Mouse (Mus musculus) forebrain, embryonic 11.5 days (tissue): Measurements from ENCODE around the gene Ankrd44. TPM values are rescaled to one million over a fixed set of nuclear protein-coding genes. Genes with fewer than 3 reads are reported as not detected.

Experiments
- ATAC-seq: fragments of 200-750 bp; cut with Nextera tagmentation; replicated peaks from 2 replicates; pipeline ENCODE4 v1.8.0; 2017; ENCODE audit warnings: moderate TSS enrichment; ENCODE audit not compliant: low FRiP score
- DNase-seq: peaks from one replicate; pipeline ENCODE4 v3.0.0-alpha.2; 2017; ENCODE audit warnings: low spot score
- H3K27ac ChIP-seq: fragments of 300-500 bp; sonication (generic); 2 replicates; pipeline ENCODE4 v1.5.1; 2014; ENCODE audit warnings: low read depth, low read length
- H3K27me3 ChIP-seq: fragments of 300-500 bp; sonication (generic); 2 replicates; pipeline ENCODE4 v1.6.1; 2014; ENCODE audit warnings: mild to moderate bottlenecking, low read length, mixed read lengths; ENCODE audit not compliant: control insufficient read depth, insufficient read depth
- H3K36me3 ChIP-seq: fragments of 300-500 bp; sonication (generic); 2 replicates; pipeline ENCODE4 v1.6.1; 2014; ENCODE audit warnings: mild to moderate bottlenecking, low read length, moderate library complexity, mixed read lengths; ENCODE audit not compliant: control insufficient read depth, insufficient read depth
- H3K4me1 ChIP-seq: fragments of 300-500 bp; sonication (generic); replicated peaks from 2 replicates; pipeline ENCODE4 v1.6.1; 2014; ENCODE audit warnings: low read length, mixed read lengths; ENCODE audit not compliant: control insufficient read depth, insufficient read depth
- H3K4me2 ChIP-seq: fragments of 300-500 bp; sonication (generic); 2 replicates; pipeline ENCODE4 v1.6.1; 2014; ENCODE audit warnings: low read depth, mild to moderate bottlenecking, low read length, moderate library complexity, mixed read lengths; ENCODE audit not compliant: severe bottlenecking
- H3K4me3 ChIP-seq: fragments of 300-500 bp; sonication (generic); 2 replicates; pipeline ENCODE4 v1.5.1; 2014; ENCODE audit warnings: low read depth, low read length
- H3K9ac ChIP-seq: fragments of 300-500 bp; sonication (generic); 2 replicates; pipeline ENCODE4 v1.6.1; 2014; ENCODE audit warnings: low read length
- H3K9me3 ChIP-seq: fragments of 300-500 bp; sonication (generic); 2 replicates; pipeline ENCODE4 v1.6.1; 2016; ENCODE audit warnings: low read length, mixed read lengths; ENCODE audit not compliant: control insufficient read depth
- WGBS: fragments of 180-500 bp; shearing (Covaris S2); extraction: QIAGEN DNeasy Blood & Tissue Kit; methylation state at CpG from one replicate; pipeline ENCODE4 v1.1.7; 2014; 5-methylcytosine and 5-hydroxymethylcytosine counted together
- polyA plus RNA-seq: library from polyadenylated mRNA; unstranded; fragments of >200 nt; fragmentation: Nextera tagmentation; extraction: Ambion mirVana; gene quantifications from 2 replicates; pipeline ENCODE4 v1.2.1, GENCODE M21; 2014

Ankrd44 gene
- polyA plus RNA-seq, 1 experiment from 2014 or later = 19.3 TPM

DNA sequence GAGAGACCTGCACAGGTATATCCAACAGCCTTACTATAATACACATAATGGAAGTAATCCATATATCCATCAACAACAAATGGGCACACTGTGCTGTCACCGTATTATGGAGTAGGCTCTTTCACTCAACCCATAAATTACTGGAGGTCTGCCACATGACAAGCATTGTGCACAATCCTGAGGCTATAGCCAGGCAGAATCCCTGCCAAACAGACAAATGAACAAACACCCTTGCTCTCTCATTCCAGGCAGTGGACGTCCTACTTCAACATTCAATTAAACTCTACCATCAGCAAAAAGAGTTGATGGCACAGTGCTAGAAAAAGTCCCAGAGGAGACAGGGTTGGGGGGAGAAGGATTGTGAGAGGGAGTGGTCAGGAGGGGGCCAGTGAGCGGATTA, 124.9 kb downstream of the Ankrd44 start:
- H3K4me2 ChIP-seq = no peak overlapping the region
- DNase-seq (no peak), ATAC-seq (no peak)
- H3K27me3 ChIP-seq = no peaks in the 10 kb centered on the region
- no peaks in the 10 kb centered on the region for H3K9me3 ChIP-seq
- no peak overlapping the region for H3K9ac ChIP-seq
- no peaks in the 10 kb centered on the region for H3K36me3 ChIP-seq
- H3K27ac ChIP-seq = no peak overlapping the region
- H3K4me3 ChIP-seq = no peak overlapping the region
- H3K4me1 ChIP-seq = no peaks in the 10 kb centered on the region
- 85% methylated on average over 2 of the region's 3 CpGs for WGBS

DNA sequence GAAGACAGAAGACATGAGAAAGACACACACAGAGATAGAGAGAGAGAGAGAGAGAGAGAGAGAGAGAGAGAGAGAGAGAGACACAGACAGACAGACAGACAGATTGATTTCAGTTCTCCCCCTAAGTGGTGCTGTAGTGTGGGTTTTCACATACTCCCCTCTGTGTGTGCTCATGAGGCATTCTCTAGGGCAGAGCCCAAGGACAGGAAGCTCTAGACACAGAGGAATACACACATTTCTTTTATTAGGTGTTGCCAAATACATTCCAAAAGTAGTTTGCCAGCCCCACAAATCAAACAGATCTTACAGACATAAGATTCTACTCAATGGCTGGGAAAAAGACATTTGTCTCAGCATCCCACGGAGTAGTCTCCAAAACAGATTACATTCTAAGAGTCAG, 126.8 kb downstream of the Ankrd44 start:
- WGBS = 65% methylated on average over 1 of the region's 1 CpGs
- H3K9me3 ChIP-seq = no peaks in the 10 kb centered on the region
- no peaks in the 10 kb centered on the region for H3K36me3 ChIP-seq
- no peaks in the 10 kb centered on the region for H3K4me1 ChIP-seq
- no peak overlapping the region for H3K9ac ChIP-seq
- no peak overlapping the region for H3K27ac ChIP-seq
- no peak overlapping the region for H3K4me2 ChIP-seq
- H3K4me3 ChIP-seq = no peak overlapping the region
- no peak for ATAC-seq
- no peak for DNase-seq
- no peaks in the 10 kb centered on the region for H3K27me3 ChIP-seq

DNA sequence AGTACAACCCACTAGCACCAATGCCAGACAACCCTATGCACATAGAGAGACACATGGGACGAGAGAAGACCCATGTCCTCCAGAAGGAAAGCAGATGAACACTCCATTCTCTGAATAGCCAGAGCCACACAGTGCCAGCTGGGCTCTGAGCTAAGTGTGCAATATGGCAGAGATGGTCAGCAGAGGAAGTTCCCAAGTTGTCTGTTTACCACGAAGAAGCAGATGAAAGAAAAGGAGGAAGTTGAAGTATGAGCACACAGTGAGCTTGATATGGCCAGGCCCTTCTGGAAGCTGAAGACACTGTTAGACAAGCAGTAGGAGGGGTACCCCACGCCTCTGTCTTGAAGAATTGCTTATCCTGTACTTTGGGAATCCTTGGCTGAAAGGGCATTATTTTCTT, 127.8 kb downstream of the Ankrd44 start:
- Histone ChIP-seq H3K4me3 (no peak overlapping the region), H3K4me1 (no peaks in the 10 kb centered on the region), H3K36me3 (no peaks in the 10 kb centered on the region), H3K27me3 (no peaks in the 10 kb centered on the region), H3K9me3 (no peaks in the 10 kb centered on the region), H3K4me2 (no peak overlapping the region), H3K27ac (no peak overlapping the region), H3K9ac (no peak overlapping the region)
- ATAC-seq = no peak
- 82% methylated on average over 3 of the region's 3 CpGs for WGBS
- DNase-seq = no peak

DNA sequence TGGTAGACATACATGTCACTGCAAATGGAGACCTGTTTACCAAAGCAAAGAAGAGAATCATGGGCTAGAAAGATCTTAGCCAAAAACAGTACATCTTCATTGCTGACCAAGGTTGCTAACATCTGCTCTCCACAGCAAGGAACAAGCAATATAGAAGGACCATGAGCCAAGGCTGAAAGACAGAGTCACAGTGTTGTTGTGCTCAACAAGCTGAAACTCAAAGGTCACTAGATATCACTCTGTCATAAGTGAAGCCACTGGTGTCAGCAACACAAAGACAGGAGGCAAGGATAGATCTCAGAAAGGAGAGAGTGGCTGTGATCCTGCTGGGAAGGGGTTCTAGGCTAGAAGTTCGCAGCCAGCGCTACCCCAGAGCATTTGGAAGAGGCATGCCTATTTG, 131.5 kb downstream of the Ankrd44 start:
- Histone ChIP-seq H3K4me1 (no peaks in the 10 kb centered on the region), H3K4me2 (no peak overlapping the region), H3K9me3 (no peaks in the 10 kb centered on the region), H3K27ac (no peak overlapping the region), H3K4me3 (no peak overlapping the region), H3K9ac (no peak overlapping the region), H3K27me3 (no peaks in the 10 kb centered on the region), H3K36me3 (no peaks in the 10 kb centered on the region)
- no peak for ATAC-seq
- 98% methylated on average over 2 of the region's 2 CpGs for WGBS
- no peak for DNase-seq

DNA sequence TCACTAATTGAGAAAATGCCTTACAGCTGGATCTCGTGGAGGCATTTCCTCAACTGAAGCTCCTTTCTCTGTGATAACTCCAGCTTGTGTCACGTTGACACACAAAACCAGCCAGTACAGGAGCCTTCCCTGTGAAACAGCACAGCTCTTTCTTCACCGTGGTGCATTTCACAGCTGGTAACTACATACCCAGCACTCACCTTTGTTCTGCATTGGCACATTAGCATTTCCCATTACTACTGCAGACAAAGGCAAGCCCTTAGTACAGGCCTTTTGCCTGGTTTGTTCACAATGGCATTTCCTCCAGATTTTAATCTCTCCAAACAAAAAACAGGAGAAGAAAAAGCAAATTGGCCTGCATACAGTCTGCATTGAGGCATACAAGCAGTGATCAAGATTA, 134.8 kb downstream of the Ankrd44 start:
- Histone ChIP-seq H3K4me3 (no peak overlapping the region), H3K27ac (no peak overlapping the region), H3K4me2 (no peak overlapping the region), H3K9me3 (no peaks in the 10 kb centered on the region), H3K36me3 (no peaks in the 10 kb centered on the region), H3K9ac (no peak overlapping the region), H3K27me3 (no peaks in the 10 kb centered on the region), H3K4me1 (no peaks in the 10 kb centered on the region)
- peak; percentile 95 for ATAC-seq
- 12% methylated on average over 3 of the region's 3 CpGs for WGBS
- no peak for DNase-seq

DNA sequence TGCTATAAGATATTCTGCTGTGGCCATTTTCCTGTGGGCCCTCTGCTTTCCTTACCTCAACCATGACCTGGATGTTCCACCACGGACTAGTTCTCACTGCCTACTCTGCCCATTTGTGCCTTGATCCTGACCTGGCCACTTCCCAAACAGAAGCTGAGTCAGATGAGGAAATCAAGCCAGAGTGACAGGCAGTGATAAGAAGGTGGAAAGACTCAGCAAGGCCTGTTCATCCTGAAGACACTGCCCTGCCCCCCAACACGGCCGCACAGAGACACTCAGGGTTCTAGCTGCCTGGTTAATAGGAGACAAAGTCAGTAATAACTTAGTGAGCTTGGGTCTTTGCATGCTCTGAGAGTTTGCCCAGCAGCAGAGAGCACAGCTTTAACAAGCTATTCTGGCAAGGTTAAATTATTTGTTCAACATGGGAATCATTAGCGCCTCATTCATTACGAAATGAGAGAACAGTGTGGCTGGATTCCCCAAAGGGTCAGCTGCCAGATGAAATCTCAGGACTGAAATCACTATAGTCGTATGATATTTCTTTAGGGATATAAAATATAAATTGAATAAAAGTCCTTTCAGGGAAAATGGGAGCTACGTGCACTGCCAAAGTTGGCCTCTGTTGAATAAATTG, 136.7 kb downstream of the Ankrd44 start:
- 83% methylated on average over 7 of the region's 7 CpGs for WGBS
- no peaks in the 10 kb centered on the region for H3K4me1 ChIP-seq
- H3K27me3 ChIP-seq = no peaks in the 10 kb centered on the region
- DNase-seq = no peak
- no peak overlapping the region for H3K4me2 ChIP-seq
- no peak for ATAC-seq
- H3K27ac ChIP-seq = no peak overlapping the region
- no peak overlapping the region for H3K4me3 ChIP-seq
- H3K9ac ChIP-seq = no peak overlapping the region
- no peaks in the 10 kb centered on the region for H3K9me3 ChIP-seq
- no peaks in the 10 kb centered on the region for H3K36me3 ChIP-seq

DNA sequence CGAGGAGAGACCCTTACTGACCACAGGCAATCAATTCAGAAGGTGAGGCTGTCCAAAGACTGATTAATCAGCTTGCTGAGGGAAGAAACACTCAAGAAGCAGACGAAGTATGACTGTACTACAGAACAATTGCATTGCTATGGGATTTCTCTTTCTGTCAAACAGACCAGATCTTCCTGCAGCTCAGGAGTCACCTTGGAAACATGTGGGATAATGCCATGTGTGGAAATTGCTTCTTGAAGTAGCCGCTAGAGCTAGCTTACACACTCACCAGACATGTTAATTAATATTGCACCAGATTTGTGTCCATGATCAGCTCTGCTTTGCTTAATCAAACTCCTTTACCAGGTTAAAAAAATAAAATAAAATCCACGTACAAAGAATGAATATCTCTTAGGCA, 137.8 kb downstream of the Ankrd44 start:
- Histone ChIP-seq H3K9ac (no peak overlapping the region), H3K27me3 (no peaks in the 10 kb centered on the region), H3K4me1 (no peaks in the 10 kb centered on the region), H3K9me3 (no peaks in the 10 kb centered on the region), H3K4me3 (no peak overlapping the region), H3K4me2 (no peak overlapping the region), H3K36me3 (no peaks in the 10 kb centered on the region), H3K27ac (no peak overlapping the region)
- WGBS = 76% methylated on average over 4 of the region's 4 CpGs
- DNase-seq (no peak), ATAC-seq (no peak)

DNA sequence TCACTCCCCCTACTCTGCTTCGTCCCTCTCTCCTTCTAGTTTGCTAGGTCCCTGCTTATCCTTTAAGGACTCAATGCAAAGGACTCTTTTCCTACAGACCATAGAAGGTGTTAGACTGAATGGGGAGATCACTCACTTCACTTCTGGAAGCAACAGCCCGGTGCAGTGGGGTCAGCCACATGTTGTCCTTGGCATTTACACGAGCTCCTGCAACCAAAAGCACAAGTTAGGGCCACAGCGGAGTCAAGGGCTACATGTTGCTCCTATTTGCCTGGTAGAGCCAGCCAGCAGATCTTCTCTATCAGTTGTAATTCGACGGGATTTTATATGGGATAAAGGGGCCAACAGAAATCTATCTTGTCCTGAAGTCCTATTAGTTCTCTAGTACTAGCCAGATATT, 148.0 kb downstream of the Ankrd44 start:
- DNase-seq (no peak), ATAC-seq (no peak)
- H3K4me3 ChIP-seq = no peak overlapping the region
- no peak overlapping the region for H3K9ac ChIP-seq
- no peaks in the 10 kb centered on the region for H3K4me1 ChIP-seq
- H3K27me3 ChIP-seq = no peaks in the 10 kb centered on the region
- no peaks in the 10 kb centered on the region for H3K9me3 ChIP-seq
- no peak overlapping the region for H3K4me2 ChIP-seq
- no peak overlapping the region for H3K27ac ChIP-seq
- 87% methylated on average over 6 of the region's 6 CpGs for WGBS
- H3K36me3 ChIP-seq = no peaks in the 10 kb centered on the region

DNA sequence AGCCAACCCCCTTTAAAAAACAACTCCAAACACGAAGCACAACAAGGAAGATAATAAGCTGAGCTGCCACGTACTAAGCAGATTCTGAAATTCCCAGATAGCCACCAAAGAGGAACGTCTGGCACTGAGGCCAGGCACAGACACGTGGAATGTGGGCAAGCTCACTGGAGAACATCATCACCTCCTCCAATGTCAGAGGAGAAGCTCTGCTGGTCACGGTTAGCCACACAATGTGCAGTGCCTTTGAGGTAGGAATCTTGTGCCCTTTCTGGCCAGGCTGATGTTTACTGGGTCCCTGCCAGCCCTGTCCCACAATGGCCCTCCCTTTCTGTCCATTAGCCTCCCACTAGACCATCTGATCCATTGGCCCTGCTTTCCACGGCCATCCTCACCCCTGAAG, 149.1 kb downstream of the Ankrd44 start:
- no peaks in the 10 kb centered on the region for H3K9me3 ChIP-seq
- no peaks in the 10 kb centered on the region for H3K36me3 ChIP-seq
- no peak overlapping the region for H3K27ac ChIP-seq
- ATAC-seq (no peak), DNase-seq (no peak)
- no peak overlapping the region for H3K4me3 ChIP-seq
- H3K9ac ChIP-seq = no peak overlapping the region
- no peaks in the 10 kb centered on the region for H3K4me1 ChIP-seq
- no peaks in the 10 kb centered on the region for H3K27me3 ChIP-seq
- 87% methylated on average over 6 of the region's 6 CpGs for WGBS
- H3K4me2 ChIP-seq = no peak overlapping the region
